8 mouse cellular contexts compared by ENCODE assay signal in the genomic region with DNA sequence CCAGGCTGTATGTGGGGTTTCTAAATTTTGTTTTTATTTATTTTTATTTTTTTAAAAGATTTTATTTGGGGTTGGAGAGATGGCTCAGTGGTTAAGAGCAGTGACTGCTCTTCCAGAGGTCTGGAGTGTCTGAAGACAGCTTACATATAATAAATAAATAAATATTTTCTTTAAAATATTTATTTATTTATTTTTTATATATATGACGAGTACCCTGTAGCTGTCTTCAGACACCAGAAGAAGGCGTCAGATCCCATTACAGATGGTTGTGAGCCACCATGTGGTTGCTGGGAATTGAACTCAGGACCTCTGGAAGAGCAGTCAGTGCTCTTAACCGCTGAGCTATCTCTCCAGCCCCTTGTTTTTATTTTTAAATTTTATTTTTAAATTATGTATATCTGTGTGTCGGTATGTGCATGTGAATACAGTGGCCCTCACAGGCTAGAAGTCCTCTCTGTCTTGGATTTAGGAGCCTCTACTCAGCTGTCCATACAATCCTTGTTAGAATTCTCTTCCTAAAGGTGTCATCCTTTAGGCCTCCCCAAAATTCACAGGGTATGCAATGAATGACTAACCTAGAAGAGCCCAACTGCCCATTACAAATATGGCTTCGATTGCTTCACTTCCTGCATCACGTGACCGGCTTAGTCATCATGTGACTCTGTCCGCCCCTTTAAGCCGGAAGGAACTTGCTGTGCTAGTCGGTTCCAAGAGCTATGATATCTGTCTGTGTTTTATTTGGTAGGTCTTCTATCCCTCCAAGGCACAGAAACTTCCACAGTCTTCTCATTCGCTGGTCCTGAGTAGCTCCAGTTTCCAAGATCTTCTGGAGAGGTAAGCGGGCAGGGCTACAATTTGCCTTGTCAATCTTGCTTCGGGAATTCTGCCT. TPM values are rescaled to one million over a fixed set of nuclear protein-coding genes. Genes with fewer than 3 reads are reported as not detected.
DNase-seq lines count a peak whose midpoint lies in the region; ATAC-seq and TF ChIP-seq lines count a peak whose summit lies in the region.

A gene (plus strand): TSS at position 676 of the 889 bp plus-strand sequence.

- peak within 1 kb of the TSS; percentile 67 for H3K9ac ChIP-seq in heart, embryonic 12.5 days
- peak within 1 kb of the TSS; percentile 52 for H3K9ac ChIP-seq in kidney, postnatal 0 days (ENCODE audit: low read depth, low read length)
- H3K9ac ChIP-seq in liver, embryonic 11.5 days (ENCODE audit: low read depth, low read length), result peak within 1 kb of the TSS; percentile 55
- 0 out of 2 replicates have a peak within 1 kb of the TSS, but pooled peaks have one; percentile 22 for H3K9ac ChIP-seq in stomach, embryonic 14.5 days (replicated peaks; ENCODE audit: low read depth, low read length)

- H3K27ac ChIP-seq in heart, embryonic 12.5 days (ENCODE audit: poor library complexity, severe bottlenecking), result no peak within 1 kb of the TSS
- no peak within 1 kb of the TSS for H3K27ac ChIP-seq in kidney, postnatal 0 days
- peak within 1 kb of the TSS; percentile 5; the same call in 1 of the 2 replicates for H3K27ac ChIP-seq in liver, embryonic 11.5 days (ENCODE audit: low read depth, low read length)
- no peak within 1 kb of the TSS for H3K27ac ChIP-seq in stomach, embryonic 14.5 days (ENCODE audit: low read length)

- TF ChIP-seq POLR2A in brain, embryonic 14.5 days (IDR thresholded peaks at IDR 0.05; ENCODE audit: borderline replicate concordance, extremely low read depth, insufficient read depth, insufficient read length, poor library complexity, severe bottlenecking), result no peak

- DNase-seq in CD4-positive helper T cell, adult 2 months (ENCODE audit: low read depth, low spot score), result peak; percentile 90
- peak; percentile 96 for DNase-seq in brain, embryonic 14.5 days (ENCODE audit: low read depth)
- DNase-seq in kidney, postnatal 0 days (ENCODE audit: low spot score), result peak; percentile 95
- DNase-seq in liver, embryonic 11.5 days (ENCODE audit: low spot score), result peak; percentile 78
- DNase-seq in naive thymus-derived CD4-positive, alpha-beta T cell, adult 2 months (ENCODE audit: low read depth), result peak; percentile 96

- H3K27me3 ChIP-seq in erythroblast, embryonic 14.5 days (ENCODE audit: control insufficient read depth), result peaks cover 7% of the 10 kb centered on the region
- H3K27me3 ChIP-seq in heart, embryonic 12.5 days (replicated peaks), result no peaks in the 10 kb centered on the region
- no peaks in the 10 kb centered on the region for H3K27me3 ChIP-seq in kidney, postnatal 0 days (ENCODE audit: insufficient read depth, low read length)
- H3K27me3 ChIP-seq in liver, embryonic 11.5 days (replicated peaks; ENCODE audit: control insufficient read depth, insufficient read depth, low read length), result no peaks in the 10 kb centered on the region; the same call in 1 of the 2 replicates
- H3K27me3 ChIP-seq in stomach, embryonic 14.5 days (ENCODE audit: control insufficient read depth, insufficient read depth, low read length), result no peaks in the 10 kb centered on the region

- 24% methylated on average over 13 of the region's 13 CpGs for WGBS in heart, embryonic 12.5 days
- WGBS in kidney, postnatal 0 days, result 26% methylated on average over 13 of the region's 13 CpGs
- 26% methylated on average over 13 of the region's 13 CpGs for WGBS in liver, embryonic 11.5 days
- 25% methylated on average over 13 of the region's 13 CpGs for WGBS in stomach, embryonic 14.5 days

- ATAC-seq in heart, embryonic 12.5 days (ENCODE audit: insufficient number of reproducible peaks, low FRiP score), result peak; percentile 90
- peak; percentile 87 for ATAC-seq in kidney, postnatal 0 days (replicated peaks; ENCODE audit: low FRiP score, low read depth)
- ATAC-seq in liver, embryonic 11.5 days (replicated peaks; ENCODE audit: low FRiP score), result peak; percentile 82
- peak; percentile 81; the same call in 1 of the 2 replicates for ATAC-seq in stomach, embryonic 14.5 days (ENCODE audit: insufficient number of reproducible peaks, insufficient read depth, low FRiP score, low read depth)

- H3K9me3 ChIP-seq in erythroblast, embryonic 14.5 days (ENCODE audit: control insufficient read depth, low read length), result no peaks in the 10 kb centered on the region
- H3K9me3 ChIP-seq in heart, embryonic 12.5 days (replicated peaks), result no peaks in the 10 kb centered on the region
- H3K9me3 ChIP-seq in kidney, postnatal 0 days (replicated peaks; ENCODE audit: low read length), result no peaks in the 10 kb centered on the region
- no peaks in the 10 kb centered on the region for H3K9me3 ChIP-seq in liver, embryonic 11.5 days (ENCODE audit: control insufficient read depth, low read length)
- no peaks in the 10 kb centered on the region for H3K9me3 ChIP-seq in stomach, embryonic 14.5 days (ENCODE audit: control insufficient read depth, low read depth, low read length)

- H3K4me1 ChIP-seq in erythroblast, embryonic 14.5 days (ENCODE audit: control insufficient read depth), result peaks cover 12% of the 10 kb centered on the region
- peaks cover 5% of the 10 kb centered on the region for H3K4me1 ChIP-seq in heart, embryonic 12.5 days (replicated peaks)
- H3K4me1 ChIP-seq in kidney, postnatal 0 days (replicated peaks; ENCODE audit: insufficient read depth, low read length), result 0 out of 2 replicates have a peak, but pooled peaks cover 4% of the 10 kb centered on the region
- peaks cover 3% of the 10 kb centered on the region for H3K4me1 ChIP-seq in liver, embryonic 11.5 days (replicated peaks; ENCODE audit: control insufficient read depth, insufficient read depth, low read length)
- no peaks in the 10 kb centered on the region for H3K4me1 ChIP-seq in stomach, embryonic 14.5 days (ENCODE audit: control insufficient read depth, insufficient read depth, low read length)

- H3K4me2 ChIP-seq in heart, embryonic 12.5 days, result peak within 1 kb of the TSS; percentile 72
- H3K4me2 ChIP-seq in kidney, postnatal 0 days (ENCODE audit: low read length), result peak within 1 kb of the TSS; percentile 70
- H3K4me2 ChIP-seq in liver, embryonic 11.5 days, result peak within 1 kb of the TSS; percentile 83
- peak within 1 kb of the TSS; percentile 65 for H3K4me2 ChIP-seq in stomach, embryonic 14.5 days (replicated peaks; ENCODE audit: low read depth, low read length)

- peaks cover 31% of the 10 kb centered on the region for H3K36me3 ChIP-seq in erythroblast, embryonic 14.5 days (ENCODE audit: control insufficient read depth)
- H3K36me3 ChIP-seq in heart, embryonic 12.5 days, result peaks cover 36% of the 10 kb centered on the region
- peaks cover 19% of the 10 kb centered on the region for H3K36me3 ChIP-seq in kidney, postnatal 0 days (ENCODE audit: insufficient read depth, low read length)
- H3K36me3 ChIP-seq in liver, embryonic 11.5 days (ENCODE audit: control insufficient read depth, insufficient read depth, low read length), result peaks cover 10% of the 10 kb centered on the region
- H3K36me3 ChIP-seq in stomach, embryonic 14.5 days (ENCODE audit: control insufficient read depth, insufficient read depth, low read length), result peaks cover 7% of the 10 kb centered on the region; the same call in 1 of the 2 replicates

- no peak for TF ChIP-seq CTCF in brain, embryonic 14.5 days (IDR thresholded peaks at IDR 0.05; ENCODE audit: borderline replicate concordance, extremely low read depth, insufficient read depth, insufficient read length)
- TF ChIP-seq CTCF in kidney, postnatal 0 days (IDR thresholded peaks at IDR 0.05; ENCODE audit: low read depth), result no peak

- peak within 1 kb of the TSS; percentile 62 for H3K4me3 ChIP-seq in erythroblast, embryonic 14.5 days (replicated peaks)
- peak within 1 kb of the TSS; percentile 60 for H3K4me3 ChIP-seq in heart, embryonic 12.5 days
- H3K4me3 ChIP-seq in kidney, postnatal 0 days (replicated peaks; ENCODE audit: low read depth, low read length), result peak within 1 kb of the TSS; percentile 45
- peak within 1 kb of the TSS; percentile 55 for H3K4me3 ChIP-seq in liver, embryonic 11.5 days (ENCODE audit: low read depth, low read length)
- H3K4me3 ChIP-seq in stomach, embryonic 14.5 days (ENCODE audit: low read depth, low read length), result peak within 1 kb of the TSS; percentile 47

RNA-seq across cellular contexts. Expression of the gene that starts here (rescaled TPM):
- polyA plus RNA-seq in brain, embryonic 14.5 days (2012; rRNA removed), result 55.6 and 56.3 TPM in 2 replicates
- polyA plus RNA-seq in erythroblast, embryonic 14.5 days (2012), result 0.40 and 0.57 TPM in 2 replicates
- polyA plus RNA-seq in heart, embryonic 12.5 days (2016; fragmentation: Nextera tagmentation; extraction: Ambion mirVana), result 37.1 and 38.0 TPM in 2 replicates
- 53.6 and 56.0 TPM in 2 replicates for polyA plus RNA-seq in kidney, postnatal 0 days (2015; fragmentation: Nextera tagmentation; extraction: Ambion mirVana)
- 38.5 and 42.1 TPM in 2 replicates for polyA plus RNA-seq in liver, embryonic 11.5 days (2014; fragmentation: Nextera tagmentation; extraction: Ambion mirVana)
- 37.0 and 37.4 TPM in 2 replicates for polyA plus RNA-seq in stomach, embryonic 14.5 days (2014; fragmentation: Nextera tagmentation; extraction: Ambion mirVana)

Comparison
In these comparisons a context has a peak if more than half of its experiments do, and no peak if none do; other contexts are left out.
1. RNA of the gene that starts here (polyA plus RNA-seq): 55.6 to 56.3 TPM in brain, embryonic 14.5 days, 53.6 to 56.0 TPM in kidney, postnatal 0 days, 38.5 to 42.1 TPM in liver, embryonic 11.5 days, 37.1 to 38.0 TPM in heart, embryonic 12.5 days and 37.0 to 37.4 TPM in stomach, embryonic 14.5 days; 0.40 to 0.57 TPM in erythroblast, embryonic 14.5 days; every median in the first group is over 10 times any median in the second.
2. Peak in every context shown above with its lines, with median percentiles within 50 percentile points of each other: DNase-seq, H3K4me3 ChIP-seq, ATAC-seq, H3K4me2 ChIP-seq and H3K9ac ChIP-seq.